Mouse (Mus musculus): ENCODE data around the gene Bin2.

GRCm38 (mm10) chr15:100630126-100630525 lies 39.2 kb downstream of the Bin2 start:
- TF ChIP-seq CTCF (IDR thresholded peaks at IDR 0.05; ENCODE audit: low read depth) (no peak), EP300 (IDR thresholded peaks at IDR 0.05; ENCODE audit: low read depth) (no peak)
